Mouse (Mus musculus) liver, postnatal 0 days (tissue): ENCODE measurements around the gene Tmem50b.

Source experiments
- CTCF ChIP-seq: sonication (generic); IDR thresholded peaks from 2 replicates; pipeline ENCODE4 v1.5.1; 2016; ENCODE audit warnings: antibody characterized with exemption, low read depth
- EP300 ChIP-seq: IDR thresholded peaks from 2 replicates; pipeline ENCODE4 v1.6.1; 2016; ENCODE audit warnings: antibody characterized with exemption, low read depth, mild to moderate bottlenecking

DNA sequence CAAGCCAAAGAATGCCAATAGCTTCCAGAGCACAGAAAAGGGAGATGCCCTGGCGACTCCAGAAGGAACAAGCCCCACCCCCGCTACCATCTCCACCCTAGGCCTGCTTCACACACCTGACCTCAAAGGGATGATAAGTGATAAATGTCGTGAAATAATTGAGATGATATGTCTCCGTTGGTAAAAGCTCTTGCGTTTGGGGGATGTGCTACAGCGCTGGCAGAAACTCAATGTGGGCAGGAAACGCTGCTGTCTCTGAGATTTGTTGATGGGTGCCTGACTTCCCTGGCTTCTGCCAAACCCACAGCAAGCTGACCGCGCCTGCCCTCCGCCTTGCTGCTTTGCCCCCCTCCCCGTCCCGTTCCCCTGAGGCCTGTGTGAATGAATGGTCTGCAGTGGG is 44.0 kb downstream of the Tmem50b start:
- TF ChIP-seq CTCF (no peak), EP300 (no peak)
